Mouse (Mus musculus) gastrocnemius, adult 2 months (tissue): ENCODE measurements around the gene Npas1. TPM values are rescaled to one million over a fixed set of nuclear protein-coding genes. Genes with fewer than 3 reads are reported as not detected.

Experiments
- DNase-seq: peaks from one replicate; pipeline ENCODE4 v3.0.0; 2022
- H3K27ac ChIP-seq: fragments of 200-600 bp; 2 replicates; pipeline ENCODE4 v1.8.1; 2022; ENCODE audit warnings: mild to moderate bottlenecking
- H3K4me3 ChIP-seq: fragments of 200-600 bp; 2 replicates; pipeline ENCODE4 v1.8.1; 2022; ENCODE audit warnings: mild to moderate bottlenecking, moderate library complexity
- CTCF ChIP-seq: fragments of 200-600 bp; IDR thresholded peaks from 2 replicates; pipeline ENCODE4 v1.8.1; 2022; ENCODE audit warnings: antibody characterized with exemption, mild to moderate bottlenecking, moderate library complexity
- intact Hi-C: fragments of 180-260 bp; cut with DNase I; formaldehyde crosslinking; loops from one replicate; pipeline ENCODE4 v1.15.1; 2025
- total RNA-seq, 2 experiments: library from RNA; stranded (reverse); gene quantifications; 2 replicates each; pipeline ENCODE4 v1.2.3; 2021

The Npas1 gene
- total RNA-seq, 2 experiments from 2014 or later = not detected

DNA sequence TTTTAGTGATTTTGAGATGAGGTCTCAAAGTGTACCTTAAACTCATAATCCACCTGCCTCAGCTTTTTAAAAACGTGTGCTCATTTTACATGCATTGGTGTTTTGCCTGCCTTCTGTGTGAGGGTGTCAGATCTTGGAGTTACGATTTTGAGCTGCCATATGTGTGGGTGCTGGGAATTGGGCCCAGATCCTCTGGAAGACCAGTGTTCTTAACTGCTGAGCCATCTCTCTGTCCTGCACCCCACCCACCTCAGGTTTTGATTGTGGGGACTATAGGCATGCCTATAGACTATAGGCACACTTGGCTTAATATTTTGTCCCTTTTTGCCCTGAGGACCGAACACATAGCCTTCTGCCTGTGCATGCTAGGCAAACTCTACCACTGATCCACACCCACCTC lies 14.7 kb upstream of the Npas1 start:
- H3K4me3 ChIP-seq = no peak overlapping the region
- intact Hi-C loops = loop anchor here (5.0 kb wide), 1 partner anchor 125 kb away; no protein-coding TSS in a partner anchor
- TF ChIP-seq CTCF = no peak
- H3K27ac ChIP-seq = no peak overlapping the region
- no peak for DNase-seq

DNA sequence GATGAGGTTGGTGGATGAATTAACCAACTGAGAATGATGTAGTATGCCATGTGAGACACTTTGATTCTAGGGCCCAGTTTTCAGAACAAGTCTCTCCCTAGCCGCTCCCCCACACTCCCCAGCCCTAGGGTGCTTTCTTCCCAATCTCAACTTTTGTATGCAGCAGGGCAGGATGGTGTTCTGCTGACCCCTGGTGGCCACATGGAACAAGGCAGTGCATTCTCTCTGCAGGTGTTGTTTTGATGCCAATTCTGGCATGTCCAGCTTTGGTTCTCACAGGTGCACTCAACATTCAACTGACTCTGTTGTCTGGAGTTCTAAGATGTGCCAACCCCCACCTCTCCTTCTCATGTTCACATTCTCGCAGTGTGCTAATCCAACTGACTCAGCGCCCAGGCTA lies 14.2 kb upstream of the Npas1 start:
- H3K27ac ChIP-seq = no peak overlapping the region
- no peak overlapping the region for H3K4me3 ChIP-seq
- peak; percentile 70 for DNase-seq
- intact Hi-C loops = loop anchor here (2.0 to 5.0 kb wide), 2 partner anchors 27 to 126 kb away; no protein-coding TSS in a partner anchor
- TF ChIP-seq CTCF = peak; percentile 97; the same call in 1 of the 2 replicates

DNA sequence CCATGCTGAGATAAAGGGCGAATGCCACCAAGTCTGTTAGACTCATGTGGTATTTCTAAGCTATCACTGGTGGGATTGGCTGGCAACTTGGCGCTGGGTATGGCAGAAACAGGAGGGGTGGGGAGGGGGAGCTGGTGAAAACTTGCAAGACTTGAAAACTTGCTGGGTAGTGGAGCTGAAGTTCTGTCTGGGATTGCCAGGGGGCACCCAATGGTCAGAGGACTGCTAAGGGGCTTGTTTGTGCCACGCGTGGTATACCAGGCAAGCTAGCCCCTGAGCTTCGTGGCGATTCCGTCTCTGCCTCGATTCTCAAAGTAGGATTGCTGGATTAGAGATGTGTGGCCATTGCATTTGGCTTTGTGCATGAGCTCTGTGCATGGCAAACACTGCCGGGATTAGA lies 12.4 kb upstream of the Npas1 start:
- Histone ChIP-seq H3K27ac (no peak overlapping the region), H3K4me3 (no peak overlapping the region)
- TF ChIP-seq CTCF = peak; percentile 61
- intact Hi-C loops = loop anchor here (2.0 to 5.0 kb wide), 2 partner anchors 25 to 127 kb away; no protein-coding TSS in a partner anchor
- DNase-seq = peak; percentile 51

DNA sequence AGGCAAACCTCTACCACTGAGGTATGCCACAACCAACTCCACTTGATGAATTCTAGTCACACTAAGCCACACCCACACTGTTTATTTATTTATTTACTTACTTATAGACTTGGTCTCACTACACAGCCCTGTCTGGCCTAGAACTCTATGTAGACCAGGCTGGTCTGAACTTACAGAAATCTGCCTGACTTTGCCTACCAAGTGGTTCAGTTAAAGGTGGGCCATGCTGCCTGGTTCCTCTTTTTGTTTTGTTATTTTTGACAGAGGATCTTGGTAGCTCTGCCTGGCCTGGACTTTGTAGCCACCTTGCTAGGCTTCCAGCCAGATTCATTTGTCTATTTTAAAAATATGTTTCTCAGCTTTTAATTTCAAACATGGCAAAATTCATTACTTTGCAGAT lies 11.3 kb upstream of the Npas1 start:
- no peak overlapping the region for H3K4me3 ChIP-seq
- intact Hi-C loops = no loop called here
- H3K27ac ChIP-seq = no peak overlapping the region
- TF ChIP-seq CTCF = no peak
- DNase-seq = no peak

DNA sequence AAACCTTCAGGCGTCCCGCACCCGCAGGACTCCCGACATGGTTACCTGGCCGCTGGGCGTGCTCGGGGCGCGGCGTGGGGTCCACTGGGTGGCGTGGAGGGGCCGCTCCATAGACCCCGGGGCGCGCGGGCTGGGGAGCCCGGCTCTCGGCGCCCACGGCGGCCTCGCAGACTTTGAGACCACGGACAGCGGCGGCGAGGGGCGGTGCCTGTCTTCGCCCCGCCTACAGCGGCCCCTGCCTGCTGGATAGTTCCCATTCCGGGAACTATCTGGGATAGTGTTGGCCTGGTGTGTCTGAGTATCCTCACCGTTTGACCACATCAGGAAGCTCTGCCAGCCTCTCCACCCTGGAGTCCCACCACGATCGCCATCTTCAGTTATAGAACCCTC lies 933 bp downstream of the Npas1 start:
- DNase-seq = no peak
- TF ChIP-seq CTCF = no peak
- Histone ChIP-seq H3K4me3 (peak overlapping the region; percentile 50), H3K27ac (no peak overlapping the region)
- intact Hi-C loops = loop anchor here (10.0 kb wide), 1 partner anchor 248 kb away; the partner anchor contains the start of gene Ceacam9

DNA sequence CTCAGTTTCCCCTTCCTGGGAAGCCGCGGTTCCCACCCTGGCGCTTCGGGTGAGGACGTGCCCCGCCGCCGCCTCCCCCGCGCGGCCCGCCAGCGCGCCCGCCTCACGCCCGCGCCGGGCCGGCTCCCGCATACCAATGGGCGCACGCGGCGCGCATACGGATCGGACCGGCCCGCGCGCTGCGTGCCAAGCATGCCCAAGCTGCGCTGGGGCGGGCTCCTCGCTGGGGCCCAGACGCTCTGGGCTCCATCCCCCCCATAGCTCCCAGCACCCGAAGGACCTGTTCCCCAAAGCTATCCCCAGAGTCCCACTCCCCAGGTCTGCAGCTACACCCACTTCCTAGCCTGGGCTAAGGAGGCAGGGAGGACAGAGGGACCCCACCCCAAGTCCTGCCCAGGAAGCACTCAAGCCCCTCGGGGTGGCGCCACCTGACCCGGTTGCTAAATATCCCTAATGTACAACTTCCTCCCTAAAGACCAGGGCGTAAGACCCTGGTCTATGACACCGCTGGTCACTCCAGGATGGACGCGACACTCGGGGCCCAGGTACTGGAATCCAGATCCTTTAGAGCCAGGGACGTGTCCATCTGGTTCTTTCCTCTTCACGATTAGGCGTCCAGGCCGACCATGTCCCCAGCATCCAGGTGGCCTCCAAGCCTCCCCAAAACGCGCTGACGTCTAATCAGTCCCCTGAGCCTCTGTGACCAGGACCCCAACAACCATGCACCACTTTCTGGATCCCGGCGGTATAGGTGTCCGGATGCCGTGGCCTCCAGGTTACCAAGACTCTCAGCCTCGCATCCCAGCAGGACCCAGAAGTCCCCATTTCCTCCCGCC lies 1.5 kb downstream of the Npas1 start:
- no peak overlapping the region for H3K27ac ChIP-seq
- DNase-seq = no peak
- no peak for TF ChIP-seq CTCF
- peak overlapping the region; percentile 50 for H3K4me3 ChIP-seq
- intact Hi-C loops = loop anchor here (10.0 kb wide), 1 partner anchor 249 kb away; the partner anchor contains the start of gene Ceacam9

DNA sequence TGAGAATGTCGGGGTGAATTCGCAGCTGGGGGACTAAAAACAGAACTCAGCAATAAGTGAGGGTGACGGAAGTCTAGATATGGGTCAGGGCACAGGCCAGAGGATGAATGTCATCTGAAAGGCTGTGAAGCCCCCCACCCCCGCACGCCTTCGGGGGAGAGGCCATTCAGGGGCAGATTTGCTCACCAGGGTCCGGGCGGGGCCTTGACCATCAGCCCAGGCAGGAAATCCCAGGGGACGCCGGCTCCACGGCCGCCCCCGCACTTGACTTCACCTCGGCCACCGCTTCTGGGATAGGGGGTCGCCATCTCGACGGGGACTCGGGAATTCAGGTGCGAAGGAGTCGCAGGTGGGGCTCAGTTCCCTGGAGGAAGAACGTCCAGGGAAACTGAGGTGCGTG lies 2.2 kb downstream of the Npas1 start:
- intact Hi-C loops = loop anchor here (10.0 kb wide), 1 partner anchor 249 kb away; the partner anchor contains the start of gene Ceacam9

DNA sequence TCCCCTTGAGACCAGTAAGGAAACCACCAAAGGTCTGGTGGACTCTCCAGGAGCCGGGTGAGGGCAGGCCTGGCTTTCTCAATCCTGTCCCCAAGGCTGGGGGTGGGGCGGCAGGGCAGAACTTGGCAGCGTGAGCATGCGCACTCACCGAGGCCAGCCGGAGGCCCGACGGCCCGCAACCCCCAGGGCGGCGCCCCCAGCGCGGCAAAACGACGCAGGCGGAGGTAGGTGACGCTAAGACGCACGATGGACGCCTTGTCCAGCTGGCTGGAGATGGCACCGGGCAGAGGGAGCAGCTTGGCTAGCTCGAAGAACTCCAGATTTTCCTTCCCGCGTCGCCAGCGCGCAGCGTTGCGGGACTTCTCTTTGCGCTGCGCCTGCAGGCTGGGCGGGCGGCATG lies 3.1 kb downstream of the Npas1 start:
- peak overlapping the region; percentile 46 for H3K4me3 ChIP-seq
- no peak for DNase-seq
- no peak overlapping the region for H3K27ac ChIP-seq
- intact Hi-C loops = loop anchor here (10.0 kb wide), 1 partner anchor 250 kb away; the partner anchor contains the start of gene Ceacam9
- no peak for TF ChIP-seq CTCF

More for the DNA sequence above, 2.2 kb downstream of the Npas1 start:
- Histone ChIP-seq H3K27ac (no peak overlapping the region), H3K4me3 (no peak overlapping the region; the same call in 1 of the 2 replicates)
- no peak for DNase-seq
- TF ChIP-seq CTCF = no peak

DNA sequence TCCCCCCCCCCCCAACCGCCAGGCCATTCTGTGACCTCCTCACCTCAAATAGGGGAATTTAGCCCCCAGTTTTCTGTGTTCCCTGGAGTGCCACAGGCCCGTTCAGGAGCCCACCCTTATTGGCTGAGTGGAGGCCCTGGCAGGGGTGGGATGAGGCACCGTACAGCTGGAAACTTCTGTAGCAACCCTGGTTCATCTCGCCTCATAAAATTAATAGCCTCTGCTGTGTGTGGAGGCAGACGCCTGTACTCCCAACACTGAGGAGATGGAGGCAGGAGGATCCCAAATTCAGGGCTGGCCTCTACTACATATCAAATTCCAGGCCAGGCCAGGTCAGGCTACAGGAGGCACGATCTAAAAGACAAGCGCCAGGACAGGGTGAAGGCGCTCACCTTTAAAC lies 3.7 kb downstream of the Npas1 start:
- no peak for DNase-seq
- no peak for TF ChIP-seq CTCF
- intact Hi-C loops = loop anchor here (10.0 kb wide), 1 partner anchor 251 kb away; the partner anchor contains the start of gene Ceacam9
- Histone ChIP-seq H3K4me3 (no peak overlapping the region), H3K27ac (no peak overlapping the region)

DNA sequence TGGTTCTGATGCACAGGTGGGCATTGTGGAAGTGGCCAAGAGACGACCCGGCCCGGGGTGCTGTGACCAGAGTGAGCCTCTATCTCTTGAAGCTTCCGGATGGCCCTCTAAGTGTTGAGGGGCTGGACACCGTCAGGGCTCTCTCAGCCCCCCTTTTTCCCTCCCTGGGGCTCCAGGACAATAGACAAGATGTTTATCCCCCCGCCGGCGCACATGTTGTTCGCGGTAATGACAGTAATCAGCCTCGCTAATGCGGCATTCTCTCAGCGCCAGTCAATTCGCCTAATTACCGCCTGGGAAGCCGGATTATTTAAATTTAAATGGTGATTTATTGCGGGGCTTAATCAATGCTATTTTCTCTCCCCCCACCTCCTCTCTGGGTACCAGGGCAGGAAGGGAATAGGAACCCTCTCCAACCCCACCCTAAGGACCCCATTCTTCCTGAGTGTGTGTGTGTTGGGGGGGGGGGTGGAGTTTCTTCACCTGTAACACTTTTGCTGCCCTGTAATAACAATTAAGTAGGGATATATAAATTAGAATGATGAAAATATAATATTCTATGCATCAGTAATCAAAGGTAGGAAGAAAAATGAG lies 5.3 kb downstream of the Npas1 start:
- no peak overlapping the region for H3K27ac ChIP-seq
- H3K4me3 ChIP-seq = no peak overlapping the region
- intact Hi-C loops = loop anchor here (10.0 kb wide), 1 partner anchor 253 kb away; the partner anchor contains the start of gene Ceacam9
- no peak for TF ChIP-seq CTCF
- no peak for DNase-seq

DNA sequence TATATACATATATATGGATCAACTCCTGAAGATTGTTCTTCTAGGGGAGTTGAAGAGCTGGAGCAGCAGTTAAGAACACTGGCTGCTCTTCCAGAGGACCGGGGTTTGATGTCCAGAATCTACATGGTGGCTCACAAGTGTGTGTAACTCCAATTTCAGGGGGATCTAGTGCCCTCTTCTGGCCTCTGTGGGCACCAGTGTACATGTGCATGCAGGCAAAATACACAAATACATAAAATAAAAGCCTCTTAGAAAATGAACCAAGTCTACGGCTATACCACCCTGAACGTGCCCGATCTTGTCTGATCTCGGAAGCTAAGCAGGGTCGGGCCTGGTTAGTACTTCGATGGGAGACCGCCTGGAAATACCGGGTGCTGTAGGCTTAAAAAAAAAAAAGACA lies 6.0 kb downstream of the Npas1 start:
- Histone ChIP-seq H3K4me3 (no peak overlapping the region), H3K27ac (no peak overlapping the region)
- intact Hi-C loops = loop anchor here (10.0 kb wide), 1 partner anchor 253 kb away; the partner anchor contains the start of gene Ceacam9
- peak; percentile 46 for TF ChIP-seq CTCF
- no peak for DNase-seq

DNA sequence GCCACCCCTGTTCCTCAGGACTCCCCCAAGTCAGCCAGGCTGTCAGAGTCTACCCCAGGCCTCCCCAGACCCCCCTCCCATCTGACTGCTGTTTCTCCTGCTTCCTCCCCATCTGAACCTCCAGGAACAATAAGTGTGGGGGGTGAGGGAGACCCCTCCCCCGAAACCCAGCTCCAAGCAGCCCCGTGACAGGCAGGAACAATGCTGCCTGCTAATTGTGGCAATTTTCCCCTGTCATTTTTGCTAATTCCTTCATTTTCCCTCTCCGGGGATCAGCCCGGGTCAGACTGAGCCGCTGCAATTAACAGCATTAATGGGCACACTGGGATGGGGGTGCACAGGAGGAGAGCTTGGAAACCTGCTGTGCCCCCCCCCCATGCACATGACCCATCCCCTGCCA lies 9.4 kb downstream of the Npas1 start:
- TF ChIP-seq CTCF = no peak
- Histone ChIP-seq H3K27ac (no peak overlapping the region), H3K4me3 (no peak overlapping the region)
- DNase-seq = no peak
- intact Hi-C loops = loop anchor here (10.0 kb wide), 1 partner anchor 173 kb away; no protein-coding TSS in a partner anchor

DNA sequence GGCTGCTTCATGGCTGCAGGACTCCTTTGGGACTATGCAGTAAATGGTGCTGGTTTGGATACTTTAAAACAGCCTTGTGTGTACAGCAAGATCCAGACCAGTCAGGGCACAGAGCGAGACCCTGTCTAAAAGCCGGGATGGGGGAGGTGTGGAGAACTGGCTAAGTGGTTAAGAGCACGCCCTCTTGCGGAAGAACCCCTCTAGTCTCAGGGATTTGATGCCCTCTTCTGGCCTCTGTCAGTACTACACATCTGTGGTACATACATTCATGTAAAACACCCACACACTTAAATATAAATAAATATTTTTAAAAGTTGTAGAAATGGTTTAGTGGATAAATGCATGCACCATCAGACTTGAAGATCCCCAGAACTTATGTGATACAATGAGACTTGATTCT lies 11.0 kb downstream of the Npas1 start:
- no peak overlapping the region for H3K4me3 ChIP-seq
- intact Hi-C loops = loop anchor here (10.0 kb wide), 1 partner anchor 172 kb away; no protein-coding TSS in a partner anchor

More for the DNA sequence above, 11.0 kb downstream of the Npas1 start:
- H3K27ac ChIP-seq = no peak overlapping the region
- TF ChIP-seq CTCF = peak; percentile 39
- no peak for DNase-seq
